ENCODE assay signal across 19 mouse cellular contexts in genomic region chrX:153735697-153736096, GRCm38 (mm10). TPM values are rescaled to one million over a fixed set of nuclear protein-coding genes. Genes with fewer than 3 reads are reported as not detected.
DNase-seq lines count a peak whose midpoint lies in the region; ATAC-seq and TF ChIP-seq lines count a peak whose summit lies in the region.
"Had no signal": no experiment of that assay in that cellular context is flagged by ENCODE, and none has a peak within 500 bp of the region (broad histone marks: within the 10 kb centered on the region; RNA-seq: fewer than 3 reads in every experiment).

No protein-coding gene starts in this region.

- H3K4me1 ChIP-seq in hindbrain, postnatal 0 days (ENCODE audit: insufficient read depth, low read length): no peaks in the 10 kb centered on the region
- no peaks in the 10 kb centered on the region for H3K4me1 ChIP-seq in hindbrain, embryonic 16.5 days (ENCODE audit: control insufficient read depth, insufficient read depth, low read depth, low read length)
- H3K4me1 ChIP-seq in limb, embryonic 10.5 days: no peaks in the 10 kb centered on the region
- H3K4me1 ChIP-seq in intestine, embryonic 15.5 days (replicated peaks): no peaks in the 10 kb centered on the region
- H3K4me1 ChIP-seq: hindbrain, embryonic 12.5 days; limb, embryonic 15.5 days; midbrain, embryonic 12.5 days; neural tube, embryonic 13.5 days had no signal

- DNase-seq in adrenal gland, adult 2 months: peak; percentile 18
- no peak for DNase-seq in adrenal gland, adult 8-10 months
- DNase-seq in hindbrain, postnatal 0 days (ENCODE audit: low spot score): peak; percentile 2
- peak; percentile 2 for DNase-seq in lung, postnatal 36 days
- DNase-seq in lung, adult 18-20 months: no peak
- no peak for DNase-seq in limb, embryonic 10.5 days (ENCODE audit: low spot score)
- DNase-seq: cerebellum, postnatal 14 days; forebrain, postnatal 0 days; right cerebral cortex, postnatal 14 days had no signal

- H3K36me3 ChIP-seq in hindbrain, postnatal 0 days (ENCODE audit: insufficient read depth, low read length): no peaks in the 10 kb centered on the region
- peaks cover 4% of the 10 kb centered on the region; the same call in 1 of the 2 replicates for H3K36me3 ChIP-seq in hindbrain, embryonic 16.5 days (ENCODE audit: control insufficient read depth, insufficient read depth, low read length)
- H3K36me3 ChIP-seq in limb, embryonic 10.5 days: peaks cover 37% of the 10 kb centered on the region
- no peaks in the 10 kb centered on the region for H3K36me3 ChIP-seq in intestine, embryonic 15.5 days
- H3K36me3 ChIP-seq: limb, embryonic 15.5 days; midbrain, embryonic 12.5 days had no signal

- H3K27me3 ChIP-seq in hindbrain, postnatal 0 days (ENCODE audit: insufficient read depth, low read length): no peaks in the 10 kb centered on the region
- no peaks in the 10 kb centered on the region for H3K27me3 ChIP-seq in hindbrain, embryonic 16.5 days (replicated peaks; ENCODE audit: control insufficient read depth, insufficient read depth, low read length)
- peaks cover 22% of the 10 kb centered on the region for H3K27me3 ChIP-seq in limb, embryonic 10.5 days (ENCODE audit: low read depth, poor library complexity, severe bottlenecking)
- no peaks in the 10 kb centered on the region for H3K27me3 ChIP-seq in intestine, embryonic 15.5 days (replicated peaks)
- H3K27me3 ChIP-seq: hindbrain, embryonic 12.5 days; limb, embryonic 15.5 days; midbrain, embryonic 12.5 days; neural tube, embryonic 13.5 days had no signal

- H3K27ac ChIP-seq in hindbrain, postnatal 0 days: no peak overlapping the region
- no peak overlapping the region for H3K27ac ChIP-seq in hindbrain, embryonic 16.5 days (ENCODE audit: low read depth, low read length)
- no peak overlapping the region for H3K27ac ChIP-seq in limb, embryonic 10.5 days
- no peak overlapping the region for H3K27ac ChIP-seq in intestine, embryonic 15.5 days
- H3K27ac ChIP-seq: hindbrain, embryonic 12.5 days; limb, embryonic 15.5 days; midbrain, embryonic 12.5 days; neural tube, embryonic 13.5 days had no signal

- no peak overlapping the region for H3K9ac ChIP-seq in hindbrain, postnatal 0 days (replicated peaks; ENCODE audit: low read length)
- H3K9ac ChIP-seq in hindbrain, embryonic 16.5 days (ENCODE audit: low read depth, low read length): no peak overlapping the region
- H3K9ac ChIP-seq in intestine, embryonic 15.5 days: no peak overlapping the region
- H3K9ac ChIP-seq: forebrain, postnatal 0 days; hindbrain, embryonic 12.5 days; limb, embryonic 15.5 days; midbrain, embryonic 12.5 days; neural tube, embryonic 13.5 days had no signal

- no peak overlapping the region for H3K4me3 ChIP-seq in hindbrain, postnatal 0 days (ENCODE audit: low read length)
- H3K4me3 ChIP-seq in hindbrain, embryonic 16.5 days (ENCODE audit: low read length): no peak overlapping the region
- H3K4me3 ChIP-seq in limb, embryonic 10.5 days: no peak overlapping the region
- H3K4me3 ChIP-seq in intestine, embryonic 15.5 days (replicated peaks): no peak overlapping the region
- H3K4me3 ChIP-seq: erythroblast, embryonic 14.5 days; hindbrain, embryonic 12.5 days; limb, embryonic 15.5 days; midbrain, embryonic 12.5 days; neural tube, embryonic 13.5 days had no signal

- no peak for TF ChIP-seq CTCF in hindbrain, postnatal 0 days (IDR thresholded peaks at IDR 0.05; ENCODE audit: low read depth)

- ATAC-seq in hindbrain, postnatal 0 days: no peak
- ATAC-seq in hindbrain, embryonic 16.5 days: no peak
- no peak for ATAC-seq in intestine, embryonic 15.5 days
- ATAC-seq: CD4-positive, CD25-positive, alpha-beta regulatory T cell, adult 4 months; forebrain, postnatal 0 days; intestine, embryonic 16.5 days had no signal

- H3K9me3 ChIP-seq in hindbrain, postnatal 0 days (ENCODE audit: low read length): no peaks in the 10 kb centered on the region
- H3K9me3 ChIP-seq in hindbrain, embryonic 16.5 days (ENCODE audit: control insufficient read depth, low read length): no peaks in the 10 kb centered on the region
- H3K9me3 ChIP-seq in limb, embryonic 10.5 days (replicated peaks): no peaks in the 10 kb centered on the region
- no peaks in the 10 kb centered on the region for H3K9me3 ChIP-seq in intestine, embryonic 15.5 days
- H3K9me3 ChIP-seq: G1E; hindbrain, embryonic 12.5 days; limb, embryonic 15.5 days; midbrain, embryonic 12.5 days; neural tube, embryonic 13.5 days had no signal

- 61% methylated on average over 4 of the region's 4 CpGs for whole genome bisulfite sequencing in hindbrain, postnatal 0 days
- 73% methylated on average over 4 of the region's 4 CpGs for WGBS in hindbrain, embryonic 16.5 days
- WGBS in limb, embryonic 10.5 days: 95% methylated on average over 4 of the region's 4 CpGs
- WGBS in intestine, embryonic 15.5 days: 67% methylated on average over 4 of the region's 4 CpGs

- no peak overlapping the region for H3K4me2 ChIP-seq in hindbrain, postnatal 0 days (ENCODE audit: low read depth, low read length)
- no peak overlapping the region for H3K4me2 ChIP-seq in hindbrain, embryonic 16.5 days (ENCODE audit: low read length)
- H3K4me2 ChIP-seq in intestine, embryonic 15.5 days (replicated peaks): no peak overlapping the region
- H3K4me2 ChIP-seq: hindbrain, embryonic 12.5 days; limb, embryonic 15.5 days; midbrain, embryonic 12.5 days; neural tube, embryonic 13.5 days had no signal

RNA-seq across cellular contexts. Expression of gene Nbdy, which starts 12.3 kb away (rescaled TPM):
- total RNA-seq in adrenal gland, adult 2 months (2021): 10 to 100 TPM; 58.8 to 59.9 TPM
- polyA plus RNA-seq in adrenal gland, adult 2 months (2012; rRNA removed): 31.9 and 35.9 TPM in 2 replicates
- 10 to 100 TPM; 65.7 to 76.0 (median 67.6) TPM for total RNA-seq in adrenal gland, adult 8-10 months (2022)
- 55.9 and 57.0 TPM in 2 replicates for total RNA-seq in hindbrain, postnatal 0 days (2014; rRNA removed)
- polyA plus RNA-seq in hindbrain, postnatal 0 days (2015; fragmentation: Nextera tagmentation; extraction: Ambion mirVana): 192 and 198 TPM in 2 replicates
- polyA plus RNA-seq in hindbrain, embryonic 16.5 days (2015; fragmentation: Nextera tagmentation; extraction: Ambion mirVana): 152 and 167 TPM in 2 replicates
- 66.6 and 73.0 TPM in 2 replicates for polyA plus RNA-seq in limb, embryonic 10.5 days (2016; fragmentation: Nextera tagmentation; extraction: Ambion mirVana)
- 81.2 and 85.4 TPM in 2 replicates for polyA plus RNA-seq in intestine, embryonic 15.5 days (2015; fragmentation: Nextera tagmentation; extraction: Ambion mirVana)

RNA-seq across cellular contexts. Expression of gene Kctd12b, which starts 39.5 kb away (rescaled TPM):
- total RNA-seq in adrenal gland, adult 2 months (2021): 10 to 100 TPM in 1 of 2 experiments, 1 to 10 TPM in 1; 5.0 to 11.0 TPM
- 0.71 and 0.89 TPM in 2 replicates for polyA plus RNA-seq in adrenal gland, adult 2 months (2012; rRNA removed)
- 10 to 100 TPM in 2 of 4 experiments, 1 to 10 TPM in 2; 5.8 to 11.4 (median 9.0) TPM for total RNA-seq in adrenal gland, adult 8-10 months (2022)
- total RNA-seq in hindbrain, postnatal 0 days (2014; rRNA removed): 5.0 and 6.3 TPM in 2 replicates
- polyA plus RNA-seq in hindbrain, postnatal 0 days (2015; fragmentation: Nextera tagmentation; extraction: Ambion mirVana): 3.8 and 3.9 TPM in 2 replicates
- polyA plus RNA-seq in hindbrain, embryonic 16.5 days (2015; fragmentation: Nextera tagmentation; extraction: Ambion mirVana): 3.4 and 4.2 TPM in 2 replicates
- 2.0 and 3.0 TPM in 2 replicates for polyA plus RNA-seq in limb, embryonic 10.5 days (2016; fragmentation: Nextera tagmentation; extraction: Ambion mirVana)
- 5.0 and 5.1 TPM in 2 replicates for polyA plus RNA-seq in intestine, embryonic 15.5 days (2015; fragmentation: Nextera tagmentation; extraction: Ambion mirVana)
- polyA plus RNA-seq: erythroblast, embryonic 14.5 days; G1E had no signal

Comparison
In these comparisons a context has a peak if more than half of its experiments do, and no peak if none do; other contexts are left out.
1. DNase-seq: peak in adrenal gland, adult 2 months (single experiment), hindbrain, postnatal 0 days (single experiment) and lung, postnatal 36 days (single experiment); none in adrenal gland, adult 8-10 months (single experiment), lung, adult 18-20 months (0 of 2) and limb, embryonic 10.5 days (single experiment).